Mouse (Mus musculus): ENCODE measurements at regions not wholly inside any gene's neighbourhood (a gene's known extent, or its start where the extent isn't known, plus 50 kb on each side); places are given as distances from the start of the nearest gene placed in this dataset.

DNA sequence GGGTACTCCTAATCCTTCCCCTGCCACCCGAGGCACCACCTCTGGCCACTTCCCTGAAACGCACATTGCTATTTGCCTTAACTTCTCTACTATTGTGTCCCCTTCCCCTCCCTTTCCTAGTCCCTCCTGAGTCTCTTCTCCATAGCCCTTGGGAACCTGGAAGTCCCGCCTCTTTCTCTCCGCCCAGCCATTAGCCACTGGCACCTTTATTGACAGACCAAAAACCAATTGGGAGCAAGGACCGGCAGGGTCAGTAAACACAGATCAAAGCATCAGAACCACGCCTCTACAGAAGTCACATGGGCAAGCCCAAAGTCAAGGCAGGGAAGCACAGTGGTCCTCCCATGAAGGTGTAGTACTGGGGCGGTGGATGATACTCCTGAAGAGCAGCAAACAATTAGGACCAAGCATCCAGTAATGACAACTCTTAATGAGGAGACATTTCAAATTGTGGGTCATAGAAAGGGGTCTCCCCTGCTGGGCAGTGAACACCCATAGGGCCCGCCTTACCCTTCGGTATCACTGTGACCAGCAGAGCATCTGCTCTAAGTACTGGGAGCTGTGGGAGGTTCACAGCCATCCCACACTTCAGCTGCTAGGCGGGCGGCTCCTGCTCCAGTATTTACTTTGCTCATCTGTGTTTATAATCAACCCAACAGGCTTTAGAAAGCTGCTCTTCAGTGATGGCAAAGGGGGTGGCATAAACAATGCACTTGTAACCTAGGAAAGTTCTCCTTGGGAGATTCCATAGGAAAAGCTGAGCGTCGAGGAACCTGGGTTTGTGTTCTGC is 226.5 kb upstream of the Mphosph6 start:
- no peak for DNase-seq (ENCODE audit: low spot score)

DNA sequence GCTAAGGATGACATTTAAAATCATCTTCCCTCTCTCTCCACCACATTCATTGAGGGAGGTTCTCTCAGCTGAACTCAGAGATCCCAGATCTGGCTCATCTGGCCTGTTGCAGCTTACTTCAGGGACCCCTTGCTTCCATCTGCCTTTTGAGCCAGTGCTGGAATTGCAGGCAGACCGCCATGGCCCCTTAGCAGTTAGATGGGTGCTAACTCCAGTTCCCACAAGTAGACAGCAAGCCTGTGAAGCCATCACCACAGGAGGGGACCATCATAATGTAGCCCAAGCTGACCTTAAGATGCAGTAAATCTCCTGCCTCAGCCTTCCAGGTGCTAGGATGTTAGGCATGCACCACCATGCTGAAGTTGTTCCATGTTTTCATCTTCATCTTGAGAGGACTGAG is 221.7 kb upstream of the Mphosph6 start:
- DNase-seq (ENCODE audit: low spot score), result no peak

DNA sequence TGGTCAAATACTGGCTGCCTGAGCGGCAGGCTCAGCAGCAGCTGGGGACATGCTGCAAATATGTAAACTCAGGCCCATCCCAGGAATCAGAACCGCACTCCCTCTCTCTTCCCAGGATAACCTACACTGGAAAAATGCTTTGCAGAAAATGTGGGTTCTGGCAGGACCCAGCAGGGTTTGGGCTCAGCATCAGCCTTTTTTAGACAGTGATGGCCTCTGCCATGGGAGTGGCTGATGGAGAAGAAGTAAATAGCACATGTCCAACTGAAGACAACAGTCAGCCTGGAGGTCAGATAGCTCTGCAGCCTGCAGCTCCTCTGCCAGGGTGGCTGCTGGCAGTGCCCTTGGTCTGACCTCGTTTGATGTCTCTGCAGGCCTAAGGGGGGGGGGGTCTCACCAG is 220.2 kb upstream of the Mphosph6 start:
- no peak for DNase-seq (ENCODE audit: low spot score)

- DNase-seq (ENCODE audit: low spot score), result no peak
Observed at GRCm38 (mm10) chr8:118017261-118017660, 215.5 kb upstream of the Mphosph6 start.

DNA sequence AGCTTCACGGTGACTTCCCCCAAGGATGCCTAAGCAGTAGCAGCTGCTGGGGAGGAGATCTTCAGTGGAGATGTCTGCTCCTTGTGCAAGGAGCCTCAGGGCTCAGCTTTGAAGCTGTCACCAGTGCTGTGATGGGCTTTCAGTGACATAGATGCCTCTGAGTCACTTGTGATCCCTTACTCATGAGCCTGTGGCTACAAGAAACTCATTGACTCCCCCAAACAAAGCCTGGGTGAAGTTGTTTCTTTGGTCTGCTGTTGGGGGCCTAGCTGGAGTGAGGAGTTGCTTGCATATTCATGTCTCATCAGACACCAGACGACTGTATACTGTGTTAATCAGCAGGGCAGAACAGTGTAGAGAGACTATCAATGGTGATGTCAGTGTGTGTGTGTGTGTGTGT is 203.4 kb upstream of the Mphosph6 start:
- no peak for DNase-seq (ENCODE audit: low spot score)

- no peak for DNase-seq (ENCODE audit: low spot score)
Observed at GRCm38 (mm10) chr8:118004391-118004851, 202.7 kb upstream of the Mphosph6 start.

DNA sequence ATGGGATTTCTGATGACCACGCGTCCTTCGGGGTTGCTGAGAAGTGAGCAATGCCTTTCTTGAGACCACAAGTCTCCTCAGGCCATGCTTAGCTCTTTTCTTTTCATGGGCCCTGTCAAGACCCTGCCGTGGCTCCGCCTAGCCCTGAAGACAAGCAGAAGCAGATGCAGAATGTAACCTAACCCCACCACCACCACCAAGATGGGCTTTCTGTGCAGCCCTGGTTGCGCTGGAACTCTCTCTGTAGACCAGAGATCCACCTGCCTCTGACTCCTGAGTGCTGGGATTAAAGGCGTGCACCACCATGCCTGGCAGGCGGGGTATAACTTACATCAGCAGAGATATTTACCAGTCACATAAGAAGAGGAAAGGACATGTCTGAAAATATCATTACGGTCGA is 199.4 kb upstream of the Mphosph6 start:
- no peak for DNase-seq (ENCODE audit: low spot score)

- no peak for DNase-seq (ENCODE audit: low spot score)
Observed at GRCm38 (mm10) chr8:117991826-117992225, 190.1 kb upstream of the Mphosph6 start.

- DNase-seq (ENCODE audit: low spot score), result no peak
Observed at GRCm38 (mm10) chr8:117988781-117989180, 187.0 kb upstream of the Mphosph6 start.

DNA sequence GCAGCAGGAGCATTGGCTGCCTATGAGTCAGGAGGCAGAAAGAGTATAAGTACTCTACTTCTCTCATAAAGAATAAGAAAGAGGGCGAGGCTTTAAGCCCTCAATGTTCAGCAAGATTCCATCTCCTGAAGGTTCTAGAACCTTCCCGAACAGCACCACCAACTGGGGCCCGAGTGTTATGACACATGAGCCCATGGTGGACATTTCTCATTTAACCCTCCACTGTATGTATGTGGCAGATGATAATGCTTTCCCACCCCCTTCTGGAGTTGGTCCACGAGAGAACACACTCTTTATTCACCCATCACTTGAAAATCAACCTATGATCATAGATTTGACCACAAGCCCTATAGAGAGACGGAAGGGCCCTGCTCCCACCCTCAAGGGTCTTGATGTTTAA is 166.6 kb upstream of the Mphosph6 start:
- no peak for DNase-seq (ENCODE audit: low spot score)

DNA sequence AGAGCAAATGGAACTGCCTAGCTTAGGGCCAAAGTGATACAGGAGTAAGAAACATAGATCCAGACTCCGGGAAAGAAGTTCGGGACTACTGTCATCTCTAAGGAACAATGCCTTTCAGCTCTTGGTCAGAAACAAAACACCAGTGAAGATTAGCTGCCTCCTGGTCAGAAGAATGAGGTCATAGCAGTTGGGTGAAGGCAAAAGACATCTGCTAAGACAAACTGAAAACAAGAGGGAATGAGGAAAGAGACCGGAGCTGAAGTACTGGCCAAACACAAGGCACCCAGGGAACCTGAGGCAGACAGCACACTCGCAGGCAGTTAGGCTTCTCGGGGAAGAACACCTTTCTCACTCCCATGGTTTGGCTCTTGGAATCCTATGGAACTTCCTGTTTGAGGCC is 164.8 kb upstream of the Mphosph6 start:
- no peak for DNase-seq (ENCODE audit: low spot score)

- DNase-seq (ENCODE audit: low spot score), result no peak
Observed at GRCm38 (mm10) chr8:117963426-117963825, 161.7 kb upstream of the Mphosph6 start.

DNA sequence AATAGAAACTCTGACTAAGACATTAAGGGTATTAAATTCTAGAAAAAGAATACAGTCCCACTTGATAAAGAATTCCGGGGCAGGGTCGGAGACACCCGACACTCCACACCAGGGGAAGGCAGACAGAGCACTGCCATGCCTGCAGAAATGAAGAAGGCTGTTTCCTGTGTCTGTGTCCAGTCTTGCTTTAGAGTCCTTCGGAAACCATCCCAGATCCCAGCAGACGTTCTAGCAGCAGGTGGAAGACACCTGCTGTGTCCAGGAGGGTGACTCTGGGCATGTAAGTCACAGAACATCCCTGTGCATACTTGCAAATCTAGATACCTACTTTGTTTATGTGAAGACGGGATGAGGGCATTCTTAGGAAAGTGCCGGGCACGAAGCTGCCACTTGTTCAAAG is 160.9 kb upstream of the Mphosph6 start:
- no peak for DNase-seq (ENCODE audit: low spot score)

DNA sequence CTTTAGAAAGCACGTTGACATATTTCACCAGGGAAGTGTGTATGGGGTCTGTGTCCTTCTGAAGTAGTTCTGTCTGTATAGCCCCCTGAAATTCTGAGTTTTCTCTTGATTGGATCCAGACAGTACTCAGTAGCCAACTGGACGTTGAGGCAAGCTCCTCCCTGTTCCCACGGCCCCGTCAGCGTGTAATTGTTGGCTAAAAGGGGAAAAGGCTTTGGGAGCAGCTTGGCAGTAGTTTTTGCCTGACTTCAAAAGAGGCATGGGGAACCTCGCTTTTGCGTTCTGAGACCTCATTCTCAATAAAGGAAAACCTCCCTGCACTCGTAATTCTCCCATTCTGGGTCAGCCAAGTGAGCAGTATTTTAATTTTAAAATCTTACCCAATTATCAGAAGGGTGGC is 157.8 kb upstream of the Mphosph6 start:
- DNase-seq (ENCODE audit: low spot score), result no peak

- no peak for DNase-seq (ENCODE audit: low spot score)
Observed at GRCm38 (mm10) chr8:117958914-117959313, 157.2 kb upstream of the Mphosph6 start.

DNA sequence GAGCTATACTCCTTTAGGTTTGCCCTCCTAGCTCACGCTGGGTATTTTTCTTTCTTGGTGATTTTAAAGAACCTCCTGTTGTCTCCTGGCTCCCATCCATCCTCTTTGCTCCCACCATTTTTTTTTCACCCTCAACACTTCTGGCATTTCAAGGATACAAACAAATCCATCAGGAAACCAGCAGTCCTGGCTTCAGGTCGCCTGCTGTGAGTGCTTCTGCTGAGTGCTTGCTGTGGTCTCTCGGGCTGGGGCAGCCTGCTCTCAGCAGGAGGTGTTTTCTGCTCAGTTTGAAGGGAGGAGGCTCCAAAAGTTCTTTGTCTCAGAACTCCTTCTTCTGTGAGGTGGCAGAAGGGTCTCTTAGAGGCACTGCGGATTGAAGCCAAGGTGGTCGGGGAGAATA is 149.9 kb upstream of the Mphosph6 start:
- DNase-seq (ENCODE audit: low spot score), result no peak

GRCm38 (mm10) chr8:117946540-117946939 is 144.8 kb upstream of the Mphosph6 start:
- no peak for DNase-seq (ENCODE audit: low spot score)

GRCm38 (mm10) chr8:117934566-117935094 is 132.9 kb upstream of the Mphosph6 start:
- no peak for DNase-seq (ENCODE audit: low spot score)

GRCm38 (mm10) chr8:117930687-117931086 is 128.9 kb upstream of the Mphosph6 start:
- DNase-seq (ENCODE audit: low spot score), result peak; percentile 7

DNA sequence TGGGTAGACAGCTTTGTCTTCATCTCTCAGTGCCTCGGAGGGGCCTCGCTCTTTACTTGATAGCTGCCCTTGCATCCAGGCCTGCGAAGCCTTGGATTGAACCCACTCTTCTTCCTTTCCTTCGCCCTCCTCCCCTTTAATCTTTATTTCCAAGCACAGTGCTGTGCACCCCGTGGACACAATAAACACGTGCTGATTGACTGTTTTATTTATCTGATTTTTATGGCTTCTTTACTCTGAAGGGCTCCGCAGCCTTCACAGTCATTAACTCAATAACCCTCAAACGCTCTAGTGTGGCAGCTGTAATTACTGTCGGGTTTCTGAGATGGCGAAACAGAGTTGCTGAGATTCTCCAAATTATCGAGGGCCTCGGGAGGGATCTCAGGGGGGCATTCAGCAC is 127.9 kb upstream of the Mphosph6 start:
- DNase-seq (ENCODE audit: low spot score), result no peak

DNA sequence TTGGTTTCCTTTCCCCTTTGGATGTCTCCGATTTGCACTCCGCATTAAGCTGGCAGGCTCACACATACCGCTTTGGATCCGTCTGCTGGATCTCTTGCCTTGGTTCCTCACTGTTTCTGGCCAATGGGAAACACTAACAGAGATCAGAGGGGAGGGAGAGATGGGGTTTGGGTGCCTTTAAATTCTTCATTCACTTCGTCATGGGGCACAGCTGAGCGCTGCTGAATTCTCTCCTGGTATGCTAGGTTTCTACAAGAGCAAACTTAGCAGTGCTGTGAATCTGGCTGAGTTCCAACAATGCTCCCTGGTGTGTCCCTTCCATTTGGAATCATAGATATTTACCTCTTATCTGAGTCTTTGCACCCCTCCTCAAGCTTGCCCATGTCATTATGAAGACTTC is 121.6 kb upstream of the Mphosph6 start:
- no peak for DNase-seq (ENCODE audit: low spot score)

- no peak for DNase-seq (ENCODE audit: low spot score)
Observed at GRCm38 (mm10) chr8:117903052-117903451, 101.3 kb upstream of the Mphosph6 start.

GRCm38 (mm10) chr8:117899892-117900291 is 98.1 kb upstream of the Mphosph6 start:
- no peak for DNase-seq (ENCODE audit: low spot score)

GRCm38 (mm10) chr8:117898015-117898414 is 96.3 kb upstream of the Mphosph6 start:
- peak; percentile 12 for DNase-seq (ENCODE audit: low spot score)
